Mouse (Mus musculus) intestine, embryonic 15.5 days (tissue): ENCODE measurements at regions not wholly inside any gene's neighbourhood (a gene's known extent, or its start where the extent isn't known, plus 50 kb on each side); places are given as distances from the start of the nearest gene placed in this dataset.
A peak's percentile ranks its signal among the peaks of the same experiment; 100 is the strongest.
"Not testable (repeated sequence)": the region's sequence is repeated elsewhere in the genome, so short reads cannot be mapped to it uniquely, and the experiment has no call there.

Experiments
- ATAC-seq: fragments of 200-750 bp; cut with Nextera tagmentation; 2 replicates; pipeline ENCODE4 v1.8.0; 2017; ENCODE audit warnings: moderate TSS enrichment, moderate library complexity
- H3K27ac ChIP-seq: fragments of 300-500 bp; sonication (generic); 2 replicates; pipeline ENCODE4 v1.5.1; 2015; ENCODE audit warnings: mild to moderate bottlenecking, inconsistent platforms
- H3K27me3 ChIP-seq: fragments of 300-500 bp; sonication (generic); replicated peaks from 2 replicates; pipeline ENCODE4 v1.6.1; 2015; ENCODE audit warnings: inconsistent platforms
- H3K36me3 ChIP-seq: fragments of 300-500 bp; sonication (generic); 2 replicates; pipeline ENCODE4 v1.6.1; 2015; ENCODE audit warnings: inconsistent platforms
- H3K4me1 ChIP-seq: fragments of 300-500 bp; sonication (generic); replicated peaks from 2 replicates; pipeline ENCODE4 v1.6.1; 2015; ENCODE audit warnings: inconsistent platforms
- H3K4me2 ChIP-seq: fragments of 300-500 bp; sonication (generic); replicated peaks from 2 replicates; pipeline ENCODE4 v1.6.1; 2015; ENCODE audit warnings: mild to moderate bottlenecking, inconsistent platforms
- H3K4me3 ChIP-seq: fragments of 300-500 bp; sonication (generic); replicated peaks from 2 replicates; pipeline ENCODE4 v1.5.1; 2015; ENCODE audit warnings: inconsistent platforms
- H3K9ac ChIP-seq: fragments of 300-500 bp; sonication (generic); 2 replicates; pipeline ENCODE4 v1.6.1; 2015; ENCODE audit warnings: inconsistent platforms
- H3K9me3 ChIP-seq: fragments of 300-500 bp; sonication (generic); 2 replicates; pipeline ENCODE4 v1.6.1; 2016; ENCODE audit warnings: inconsistent platforms
- WGBS: fragments of 180-500 bp; shearing (Covaris S2); methylation state at CpG from one replicate; pipeline ENCODE4 v1.1.7; 2015; 5-methylcytosine and 5-hydroxymethylcytosine counted together

GRCm38 (mm10) chr7:60293556-60293955 lies 153.5 kb upstream of the Snrpn start:
- H3K9ac ChIP-seq = no peak overlapping the region
- no peaks in the 10 kb centered on the region for H3K9me3 ChIP-seq
- H3K4me1 ChIP-seq = no peaks in the 10 kb centered on the region
- H3K27ac ChIP-seq = no peak overlapping the region
- no peak overlapping the region for H3K4me2 ChIP-seq
- no peak overlapping the region for H3K4me3 ChIP-seq
- ATAC-seq = no peak
- no peaks in the 10 kb centered on the region for H3K27me3 ChIP-seq
- H3K36me3 ChIP-seq = no peaks in the 10 kb centered on the region
- WGBS = 85% methylated on average over 9 of the region's 9 CpGs

- H3K9ac ChIP-seq, H3K4me1 ChIP-seq, H3K27ac ChIP-seq, H3K27me3 ChIP-seq, H3K9me3 ChIP-seq, H3K36me3 ChIP-seq: not testable (repeated sequence)
- ATAC-seq = peak; percentile 100
- Histone ChIP-seq H3K4me2 (peak overlapping the region; percentile 42), H3K4me3 (peak overlapping the region; percentile 33)
- 16% methylated on average over 22 of the region's 22 CpGs for WGBS
Observed at GRCm38 (mm10) chr7:60244187-60244866, 104.3 kb upstream of the Snrpn start.

GRCm38 (mm10) chr7:60243746-60244145 lies 103.7 kb upstream of the Snrpn start:
- H3K36me3 ChIP-seq, H3K9me3 ChIP-seq, H3K4me1 ChIP-seq, H3K27ac ChIP-seq, H3K9ac ChIP-seq, H3K27me3 ChIP-seq: not testable (repeated sequence)
- peak; percentile 93 for ATAC-seq
- Histone ChIP-seq H3K4me2 (0 out of 2 replicates have a peak overlapping the region, but pooled peaks have one; percentile 30), H3K4me3 (peak overlapping the region; percentile 33)
- WGBS = 25% methylated on average over 11 of the region's 11 CpGs

- not testable (repeated sequence) for H3K4me3 ChIP-seq, H3K27ac ChIP-seq, H3K9me3 ChIP-seq, ATAC-seq, H3K36me3 ChIP-seq, H3K9ac ChIP-seq, H3K4me1 ChIP-seq, H3K4me2 ChIP-seq, H3K27me3 ChIP-seq
- 5% methylated on average over 4 of the region's 4 CpGs for WGBS
Observed at GRCm38 (mm10) chr7:60238595-60239195, 98.7 kb upstream of the Snrpn start.

- H3K27ac ChIP-seq, H3K36me3 ChIP-seq, H3K9ac ChIP-seq, H3K4me3 ChIP-seq, H3K27me3 ChIP-seq, H3K4me1 ChIP-seq, H3K4me2 ChIP-seq, H3K9me3 ChIP-seq, ATAC-seq: not testable (repeated sequence)
- 51% methylated on average over 3 of the region's 3 CpGs for WGBS
Observed at GRCm38 (mm10) chr7:60216358-60217273, 76.6 kb upstream of the Snrpn start.
